In genomic region chr5:54357501-54357900, GRCm38 (mm10) we compare ENCODE assay signal across 18 mouse cellular contexts.
"Had no signal": no experiment of that assay in that cellular context is flagged by ENCODE, and none has a peak within 500 bp of the region (broad histone marks: within the 10 kb centered on the region; RNA-seq: fewer than 3 reads in every experiment).

No protein-coding gene starts in this region.

- H3K4me1 ChIP-seq: liver, embryonic 13.5 days; neural tube, embryonic 12.5 days; stomach, embryonic 15.5 days had no signal

- H3K36me3 ChIP-seq: liver, embryonic 13.5 days; neural tube, embryonic 12.5 days; stomach, embryonic 15.5 days had no signal

- H3K27me3 ChIP-seq: liver, embryonic 13.5 days; neural tube, embryonic 12.5 days; stomach, embryonic 15.5 days had no signal

- H3K9me3 ChIP-seq: liver, embryonic 13.5 days; neural tube, embryonic 12.5 days; stomach, embryonic 15.5 days had no signal

- H3K27ac ChIP-seq: kidney, postnatal 0 days; layer of hippocampus, adult 2 months; left cerebral cortex, adult 2 months; liver, embryonic 13.5 days; neural tube, embryonic 12.5 days; stomach, embryonic 15.5 days had no signal

- DNase-seq: kidney, adult 2 months; kidney, postnatal 25 days; layer of hippocampus, postnatal 36 days; liver, embryonic 13.5 days; lung, adult 2 months; lung, postnatal 14 days; lung, postnatal 4 days; midbrain, embryonic 14.5 days; right cerebral cortex, adult 18-20 months; right cerebral cortex, postnatal 14 days; right cerebral cortex, postnatal 4 days; thymus, postnatal 36 days had no signal

- H3K4me3 ChIP-seq: layer of hippocampus, adult 2 months; left cerebral cortex, adult 2 months; liver, embryonic 13.5 days; neural tube, embryonic 12.5 days; stomach, embryonic 15.5 days had no signal

- H3K4me2 ChIP-seq: liver, embryonic 13.5 days; midbrain, embryonic 11.5 days; neural tube, embryonic 12.5 days; stomach, embryonic 15.5 days had no signal

- H3K9ac ChIP-seq: liver, embryonic 13.5 days; neural tube, embryonic 12.5 days; stomach, embryonic 15.5 days had no signal
